Mouse (Mus musculus): ENCODE measurements around the gene Iqcg. TPM values are rescaled to one million over a fixed set of nuclear protein-coding genes. Genes with fewer than 3 reads are reported as not detected.

The Iqcg gene
- total RNA-seq, 2 experiments from 2014 or later = 4.6 to 5.5 TPM

DNA sequence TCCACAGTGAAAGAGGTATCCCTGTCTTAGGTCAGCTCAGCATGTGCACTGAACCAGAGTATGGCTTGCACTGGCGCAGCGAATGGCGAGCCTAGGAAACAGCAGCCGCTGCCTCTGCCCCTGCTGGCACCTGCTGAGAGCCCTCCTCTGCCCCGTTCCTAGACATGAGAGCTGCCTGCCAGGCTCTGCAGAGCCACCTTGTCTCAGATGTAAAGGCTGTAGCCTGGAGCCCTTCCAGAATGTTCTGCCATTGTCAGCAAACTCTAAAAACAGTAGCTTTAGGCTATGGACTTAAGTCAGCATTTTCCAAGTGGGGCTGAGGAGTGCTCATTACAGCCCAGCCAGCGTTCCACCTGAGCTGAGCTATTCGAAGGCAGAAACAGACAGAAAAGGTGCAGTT is 48.6 kb downstream of the Iqcg start:
- intact Hi-C loops (cut with DNase I) = no loop called here
- no peak for DNase-seq (ENCODE audit: low spot score in 2 of 2)

DNA sequence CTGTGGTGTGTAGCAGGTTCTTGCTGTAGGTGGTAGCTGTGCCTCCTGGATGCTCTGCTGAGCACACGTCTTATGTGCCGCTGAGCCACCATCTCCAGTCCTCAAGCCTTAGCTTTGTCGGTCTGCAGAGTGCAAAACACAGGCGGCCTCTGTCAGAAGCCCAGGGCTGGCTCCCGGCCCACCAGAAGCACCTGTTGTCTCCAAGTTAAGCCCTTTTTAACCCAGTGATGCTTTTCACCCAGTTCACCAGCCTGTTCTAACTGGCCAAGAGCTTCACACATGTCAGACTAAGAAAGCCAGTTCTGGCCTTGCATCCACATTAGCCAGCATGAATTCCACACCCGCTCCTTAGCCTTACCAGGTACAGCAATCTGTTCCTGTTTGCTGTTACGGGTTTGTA is 49.1 kb downstream of the Iqcg start:
- intact Hi-C loops (cut with DNase I) = no loop called here

DNA sequence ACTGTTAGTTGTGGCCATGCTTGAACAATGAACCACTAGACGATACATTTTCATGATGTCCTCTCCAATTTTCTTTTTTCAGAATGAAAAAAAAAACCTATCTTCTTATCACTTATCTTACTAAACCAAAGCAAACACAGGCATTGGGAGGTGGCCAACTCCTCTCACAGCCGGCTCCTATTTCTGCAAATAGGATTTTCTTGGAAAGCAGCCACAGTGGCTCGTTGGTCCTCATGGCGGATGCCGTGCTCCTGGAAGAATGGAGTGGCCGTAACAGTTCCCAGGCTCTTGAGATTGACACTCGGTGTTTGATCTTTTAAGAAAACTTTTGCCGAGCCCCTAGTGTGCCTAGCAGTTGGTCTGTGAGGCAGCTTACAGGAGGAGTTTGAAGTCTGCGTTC is 50.8 kb downstream of the Iqcg start:
- peak in 1 of 2 experiments; percentile 26 for DNase-seq (ENCODE audit: low spot score in 2 of 2)
- intact Hi-C loops (cut with DNase I) = no loop called here

More for the DNA sequence above, 49.1 kb downstream of the Iqcg start:
- DNase-seq (ENCODE audit: low spot score in 2 of 2) = no peak

DNA sequence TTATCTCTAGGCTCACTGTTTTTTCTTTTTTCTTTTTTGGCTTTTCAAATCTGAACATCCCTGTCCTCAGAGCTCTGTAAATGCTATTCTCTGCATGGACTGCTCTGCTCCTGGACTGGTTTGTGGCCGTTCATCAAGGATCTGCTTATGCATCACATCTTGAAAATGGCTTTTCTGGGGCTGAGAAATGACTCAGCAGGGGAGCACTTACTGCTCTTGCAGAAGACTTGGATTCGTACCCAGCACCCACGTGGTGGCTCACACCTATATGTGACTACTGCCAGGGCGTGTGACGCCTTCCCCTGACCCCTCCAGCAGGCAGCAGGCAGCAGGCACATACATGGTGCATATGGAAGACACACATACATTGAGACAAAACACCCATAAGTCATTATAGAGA is 63.9 kb downstream of the Iqcg start:
- intact Hi-C loops (cut with DNase I) = no loop called here
- DNase-seq (ENCODE audit: low spot score in 2 of 2) = peak in 1 of 2 experiments; percentile 79

DNA sequence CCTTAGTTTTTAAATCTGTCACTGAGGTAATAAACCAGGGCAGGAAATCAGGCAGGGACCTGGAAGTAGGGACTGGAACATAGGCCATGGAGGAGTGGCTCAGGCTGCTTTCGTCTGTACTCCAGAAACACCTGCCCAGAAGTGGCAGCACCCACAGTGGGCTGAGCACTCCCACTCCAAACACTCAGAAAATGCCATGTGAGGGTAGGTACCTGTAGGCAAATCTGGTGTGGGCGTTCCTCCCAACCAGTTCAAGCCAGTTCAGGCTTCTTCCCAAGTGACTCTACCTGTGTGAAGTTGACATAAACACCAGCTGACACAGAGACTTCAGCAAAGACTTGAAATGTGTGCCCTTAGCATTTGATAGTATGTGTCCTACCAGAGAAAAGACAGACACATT is 71.4 kb downstream of the Iqcg start:
- intact Hi-C loops (cut with DNase I) = loop anchor here (5.0 kb wide), 1 partner anchor 72 kb away; the partner anchor contains the start of gene Lrch3
- DNase-seq (ENCODE audit: low spot score in 2 of 2) = no peak

DNA sequence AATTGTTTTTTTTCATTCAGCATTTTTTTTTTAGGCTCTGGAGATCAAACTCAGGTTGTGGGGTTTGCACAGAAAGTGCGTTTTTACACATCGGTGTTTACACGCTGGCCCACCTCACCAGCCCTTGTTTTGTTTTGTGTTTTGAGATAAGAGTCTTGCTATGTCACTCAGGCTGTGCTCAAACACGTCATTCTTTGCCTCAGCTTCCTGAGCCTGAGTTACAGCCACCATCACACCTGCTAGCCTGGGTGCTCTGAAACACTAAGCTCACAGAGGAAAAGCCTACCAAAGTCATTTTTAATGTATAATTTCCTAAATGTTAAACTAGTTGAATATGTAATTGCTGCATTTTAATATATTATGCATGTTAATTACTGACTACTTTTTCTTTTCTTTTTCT is 74.6 kb downstream of the Iqcg start:
- intact Hi-C loops (cut with DNase I) = no loop called here
- no peak for DNase-seq (ENCODE audit: low spot score in 2 of 2)

DNA sequence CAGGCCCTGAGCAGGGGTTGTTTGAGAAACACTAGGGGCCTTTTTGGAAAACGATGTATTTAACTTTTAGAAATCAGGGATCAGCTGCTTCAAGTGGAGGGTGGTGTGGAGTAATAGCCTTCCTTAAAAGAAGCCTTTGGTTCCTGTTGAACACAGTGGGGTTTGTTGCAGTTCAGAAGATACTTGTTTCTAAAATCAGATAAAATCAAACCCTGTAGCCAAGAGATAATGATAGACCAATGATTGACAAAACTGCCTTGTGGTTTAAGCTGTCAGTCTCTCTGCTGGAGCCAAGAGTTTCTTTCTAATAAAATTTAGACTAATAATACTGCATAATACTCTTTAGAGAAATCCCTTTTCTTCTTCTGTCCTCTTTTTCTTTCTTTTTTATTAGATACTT is 75.8 kb downstream of the Iqcg start:
- intact Hi-C loops (cut with DNase I) = no loop called here
- DNase-seq (ENCODE audit: low spot score in 2 of 2) = no peak

DNA sequence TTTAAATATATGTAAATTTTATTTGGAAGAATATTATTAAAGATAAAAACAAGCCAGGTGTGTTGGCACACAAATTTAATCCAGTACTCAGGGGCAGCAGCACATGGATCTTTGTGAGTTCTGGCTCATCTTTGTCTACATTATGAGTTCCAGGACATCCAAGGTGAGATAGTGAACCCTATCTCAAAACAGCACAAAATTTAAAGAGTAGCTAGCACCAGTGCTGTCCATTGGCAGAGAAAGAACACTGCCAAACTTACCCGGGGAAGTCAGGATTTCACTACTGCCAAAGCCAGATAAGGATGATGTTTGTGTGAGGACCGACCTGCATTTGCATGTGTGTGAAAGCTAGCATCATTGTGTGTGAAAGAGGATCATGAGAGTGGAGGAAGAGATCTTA is 83.0 kb downstream of the Iqcg start:
- DNase-seq (ENCODE audit: low spot score in 2 of 2) = no peak
- intact Hi-C loops (cut with DNase I) = no loop called here

DNA sequence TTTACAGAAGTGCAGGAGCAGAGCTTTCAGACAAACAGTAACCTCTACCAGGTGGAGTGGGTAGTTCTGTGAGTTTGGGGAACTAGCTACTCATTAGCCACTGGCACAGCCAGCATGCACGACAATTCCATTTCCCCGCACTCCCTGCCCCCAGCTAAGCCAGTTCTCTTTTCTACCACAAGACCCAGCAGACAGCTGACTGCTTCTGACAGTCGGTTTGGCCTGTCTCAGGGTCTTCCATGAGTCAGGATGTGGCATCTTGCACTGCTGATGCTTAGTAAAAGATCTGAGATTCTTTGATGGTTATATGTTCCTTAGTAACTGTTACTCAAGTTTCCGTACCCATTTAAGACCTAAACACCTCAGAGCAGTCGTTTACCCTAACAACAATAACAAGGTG is 83.5 kb downstream of the Iqcg start:
- DNase-seq (ENCODE audit: low spot score in 2 of 2) = no peak
- intact Hi-C loops (cut with DNase I) = no loop called here

Small RNA genes within 50 kb of the gene (microRNA-seq; reads per million reads assigned to microRNA genes)
- gene Gm22231 = 0 reads per million in 2 experiments
- gene Mir1947 = 2.4 to 6.7 reads per million in 2 experiments

Other genes with a start within 250 kb of the Iqcg start
- not detected for gene Smbd1, start 245.7 kb downstream of the Iqcg start, total RNA-seq (2021)
- gene Fyttd1, start 178.7 kb downstream of the Iqcg start, total RNA-seq (2021) = 100 to 1,000 TPM; 122 to 125 TPM
- 10 to 100 TPM; 60.9 to 68.5 TPM for gene Rubcn, start 178.5 kb downstream of the Iqcg start, total RNA-seq (2021)
- gene Lrch3, start 142.1 kb downstream of the Iqcg start, total RNA-seq (2021) = 10 to 100 TPM; 31.5 to 36.0 TPM
- 100 to 1,000 TPM; 266 to 275 TPM for gene Rpl35a, start 235 bp upstream of the Iqcg start, total RNA-seq (2021)
- gene Lmln, start 6.3 kb upstream of the Iqcg start, total RNA-seq (2021) = 10 to 100 TPM; 11.7 to 13.5 TPM
- gene Osbpl11, start 128.9 kb upstream of the Iqcg start, total RNA-seq (2021) = 10 to 100 TPM; 15.3 to 15.8 TPM
- gene Snx4, start 195.2 kb upstream of the Iqcg start, total RNA-seq (2021) = 10 to 100 TPM; 35.8 to 37.3 TPM

Data from left cerebral cortex, postnatal 25 days (tissue).